Mouse (Mus musculus) embryonic facial prominence, embryonic 11.5 days (tissue): ENCODE data around the gene Peli3. TPM values are rescaled to one million over a fixed set of nuclear protein-coding genes. Genes with fewer than 3 reads are reported as not detected.

Experiments used
- polyA plus RNA-seq: library from polyadenylated mRNA; unstranded; fragments of >200 nt; fragmentation: Nextera tagmentation; extraction: Ambion mirVana; gene quantifications from 2 replicates; pipeline ENCODE4 v1.2.1, GENCODE M21; 2014

The Peli3 gene
- polyA plus RNA-seq, 1 experiment from 2014 or later = 1.7 TPM

Other genes with a start within 250 kb of the Peli3 start
- gene Gm960, start 244.5 kb downstream of the Peli3 start, polyA plus RNA-seq = 3.7 and 4.4 TPM in 2 replicates
- 5.3 and 5.4 TPM in 2 replicates for gene Sptbn2, start 232.0 kb downstream of the Peli3 start, polyA plus RNA-seq
- 110 and 116 TPM in 2 replicates for gene Rbm4b, start 186.6 kb downstream of the Peli3 start, polyA plus RNA-seq
- 92.9 and 109 TPM in 2 replicates for gene Rbm4, start 149.2 kb downstream of the Peli3 start, polyA plus RNA-seq
- gene Gm21992, start 131.5 kb downstream of the Peli3 start, polyA plus RNA-seq = 18.4 and 25.8 TPM in 2 replicates
- gene Rbm14, start 131.5 kb downstream of the Peli3 start, polyA plus RNA-seq = 110 and 111 TPM in 2 replicates
- gene Ccs, start 103.8 kb downstream of the Peli3 start, polyA plus RNA-seq = 44.9 and 45.8 TPM in 2 replicates
- not detected in 2 replicates for gene Ccdc87, start 103.8 kb downstream of the Peli3 start, polyA plus RNA-seq
- 20.9 and 30.3 TPM in 2 replicates for gene Ctsf, start 88.0 kb downstream of the Peli3 start, polyA plus RNA-seq
- 4.3 and 5.6 TPM in 2 replicates for gene Actn3, start 65.2 kb downstream of the Peli3 start, polyA plus RNA-seq
- 7.4 and 8.7 TPM in 2 replicates for gene Zdhhc24, start 64.5 kb downstream of the Peli3 start, polyA plus RNA-seq
- 4.7 and 4.8 TPM in 2 replicates for gene Bbs1, start 36.5 kb downstream of the Peli3 start, polyA plus RNA-seq
- gene Dpp3, start 14.8 kb downstream of the Peli3 start, polyA plus RNA-seq = 133 and 138 TPM in 2 replicates
- gene Mrpl11, start 19.0 kb upstream of the Peli3 start, polyA plus RNA-seq = 164 and 173 TPM in 2 replicates
- not detected in 2 replicates for gene Npas4, start 47.2 kb upstream of the Peli3 start, polyA plus RNA-seq
- 3.9 and 4.4 TPM in 2 replicates for gene Slc29a2, start 80.7 kb upstream of the Peli3 start, polyA plus RNA-seq
- 38.5 and 40.8 TPM in 2 replicates for gene B4gat1, start 95.7 kb upstream of the Peli3 start, polyA plus RNA-seq
- 0.96 and 1.6 TPM in 2 replicates for gene AC124502.3, start 95.8 kb upstream of the Peli3 start, polyA plus RNA-seq
- 47.5 and 47.9 TPM in 2 replicates for gene Brms1, start 98.2 kb upstream of the Peli3 start, polyA plus RNA-seq
- 0.99 and 1.2 TPM in 2 replicates for gene Rin1, start 107.4 kb upstream of the Peli3 start, polyA plus RNA-seq
- gene Cd248, start 125.0 kb upstream of the Peli3 start, polyA plus RNA-seq = 43.1 and 48.4 TPM in 2 replicates
- gene Tmem151a, start 142.4 kb upstream of the Peli3 start, polyA plus RNA-seq = 1.8 and 2.1 TPM in 2 replicates
- gene Yif1a, start 145.4 kb upstream of the Peli3 start, polyA plus RNA-seq = 62.8 and 75.8 TPM in 2 replicates
- 48.9 and 54.0 TPM in 2 replicates for gene Cnih2, start 155.4 kb upstream of the Peli3 start, polyA plus RNA-seq
- 214 and 235 TPM in 2 replicates for gene Rab1b, start 163.9 kb upstream of the Peli3 start, polyA plus RNA-seq
- 18.9 and 19.8 TPM in 2 replicates for gene Klc2, start 175.4 kb upstream of the Peli3 start, polyA plus RNA-seq